Mouse (Mus musculus) naive thymus-derived CD4-positive, alpha-beta T cell, adult 2 months (primary cell): ENCODE data around the gene Dhx15.

Source experiments
- DNase-seq: peaks from one replicate; pipeline ENCODE4 v3.0.0-alpha.2; 2011; ENCODE audit warnings: low read depth

Gene Dhx15

DNA sequence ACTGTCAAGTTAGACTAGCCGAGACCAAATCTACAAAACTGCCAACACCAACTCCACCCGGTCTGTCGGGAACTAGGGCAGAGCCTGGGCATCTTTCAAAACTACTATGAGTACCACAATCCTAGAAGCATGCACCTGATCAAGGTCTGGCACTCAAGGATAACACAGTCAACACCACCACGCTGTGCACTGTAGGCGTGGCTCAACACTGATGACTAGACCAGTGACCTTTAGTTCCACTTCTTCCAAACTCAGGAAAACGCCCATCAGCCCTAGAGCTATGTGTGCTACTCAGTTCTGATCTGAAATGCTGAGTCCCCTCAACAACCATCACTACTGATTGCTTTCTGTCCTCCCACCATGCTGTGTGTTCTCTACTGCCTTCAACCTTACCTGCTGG lies 44.6 kb downstream of the Dhx15 start:
- DNase-seq: no peak

DNA sequence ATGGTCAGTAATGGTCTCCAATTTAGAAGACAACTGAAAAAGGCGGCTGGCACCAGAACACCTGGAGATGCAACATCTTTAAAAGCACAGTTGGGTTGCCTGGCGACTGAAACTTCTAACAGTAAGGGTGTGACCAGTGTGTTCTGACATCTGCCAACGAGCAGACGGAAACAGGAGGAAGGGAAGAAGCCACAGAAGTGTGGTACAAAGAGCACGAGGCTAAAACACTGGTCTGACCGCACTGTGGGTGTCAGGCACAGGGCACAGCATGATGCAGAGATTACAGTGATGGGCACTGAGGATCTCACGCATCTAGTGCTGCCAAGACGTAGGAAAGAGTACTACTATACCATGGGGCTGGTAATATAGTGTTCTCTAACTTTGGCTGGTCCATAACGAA lies 48.4 kb downstream of the Dhx15 start:
- peak; percentile 69 for DNase-seq

DNA sequence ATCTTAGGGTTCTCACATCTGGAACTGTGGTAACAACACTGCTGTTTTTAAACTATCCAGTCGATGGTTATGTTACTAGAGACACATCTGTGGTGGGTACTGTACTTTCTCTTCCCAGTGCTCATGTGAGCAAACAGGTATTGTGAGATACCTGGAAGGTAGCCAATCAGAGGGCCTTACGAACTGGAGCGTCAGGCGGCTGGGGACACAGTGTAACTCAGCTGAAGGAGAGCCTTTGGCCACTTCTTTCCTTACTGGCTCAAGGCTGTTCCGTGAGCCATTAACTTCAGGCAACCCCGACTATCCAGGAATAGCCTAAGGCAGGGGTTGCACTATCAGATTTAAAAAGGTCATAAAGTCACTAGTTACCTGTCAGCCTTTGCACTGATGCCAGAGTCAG lies 51.5 kb downstream of the Dhx15 start:
- DNase-seq: no peak

DNA sequence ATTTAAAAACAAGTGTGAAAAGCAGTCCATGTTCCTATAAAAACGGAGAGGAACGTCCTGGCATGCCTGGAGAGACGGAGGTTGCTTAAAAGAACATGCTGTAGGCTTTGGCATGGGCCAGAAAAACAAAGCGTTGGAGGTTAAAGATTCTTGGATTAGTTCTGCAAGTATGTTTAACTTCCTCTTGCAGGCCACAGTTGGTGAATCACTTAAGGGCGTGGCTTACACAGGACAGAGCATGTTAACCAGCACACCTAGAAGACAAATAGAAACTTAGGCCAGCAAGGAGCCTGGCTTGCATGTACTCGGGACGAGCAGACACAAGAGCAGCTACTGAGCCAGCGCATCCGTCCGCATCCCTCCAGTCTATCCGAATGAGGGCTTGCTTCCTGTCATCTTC lies 52.2 kb downstream of the Dhx15 start:
- DNase-seq: no peak

DNA sequence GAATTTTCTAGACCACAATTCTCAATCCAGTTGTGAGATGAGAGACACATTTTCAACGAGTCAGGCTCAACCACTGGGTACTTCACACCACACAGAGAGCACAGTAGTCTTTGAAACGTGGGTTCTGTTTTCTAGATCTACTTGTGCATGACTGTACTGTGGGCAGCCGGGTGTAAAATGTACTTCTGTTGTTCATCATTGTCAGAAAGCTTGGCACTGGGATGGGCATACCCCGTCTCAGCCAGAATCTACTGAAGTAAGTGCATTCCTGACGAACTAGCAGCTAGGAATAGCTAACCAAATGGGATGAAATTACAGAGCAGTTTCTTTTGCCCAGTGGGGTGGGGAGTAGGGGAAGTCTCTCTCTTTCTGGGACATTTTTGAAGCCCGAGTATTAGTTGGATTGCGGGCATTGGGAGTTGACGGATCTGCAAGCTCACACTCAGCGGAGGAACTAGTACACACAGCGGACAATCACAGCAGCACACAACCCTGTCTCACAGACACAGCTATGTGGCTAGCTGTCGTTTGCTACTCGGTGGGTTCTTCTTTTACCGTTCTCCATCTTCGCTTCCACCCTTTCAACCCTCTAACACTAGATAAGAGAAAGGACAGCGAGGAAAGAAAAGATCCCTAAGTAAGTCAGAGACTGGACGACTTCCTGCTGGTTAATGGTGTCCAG lies 54.7 kb downstream of the Dhx15 start:
- DNase-seq: no peak

DNA sequence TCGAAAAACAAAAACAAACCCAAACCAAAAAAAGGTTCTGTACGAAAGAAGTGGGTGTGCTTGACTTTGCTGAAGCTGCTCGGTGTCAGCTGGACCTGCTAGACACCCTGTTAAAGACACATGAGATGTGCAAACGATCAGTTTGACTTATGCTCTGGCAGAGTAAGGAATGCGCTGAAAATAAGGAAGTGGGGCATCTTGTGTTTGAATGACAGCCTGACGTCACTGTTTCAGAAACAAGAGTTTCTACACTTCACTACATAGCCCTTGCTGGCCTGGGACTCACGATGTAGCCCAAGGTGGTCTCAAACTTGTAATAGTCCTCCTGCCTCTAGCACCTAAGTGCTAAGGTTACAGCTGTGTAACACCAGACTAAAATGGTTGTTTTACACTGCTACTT lies 57.5 kb downstream of the Dhx15 start:
- no peak for DNase-seq

DNA sequence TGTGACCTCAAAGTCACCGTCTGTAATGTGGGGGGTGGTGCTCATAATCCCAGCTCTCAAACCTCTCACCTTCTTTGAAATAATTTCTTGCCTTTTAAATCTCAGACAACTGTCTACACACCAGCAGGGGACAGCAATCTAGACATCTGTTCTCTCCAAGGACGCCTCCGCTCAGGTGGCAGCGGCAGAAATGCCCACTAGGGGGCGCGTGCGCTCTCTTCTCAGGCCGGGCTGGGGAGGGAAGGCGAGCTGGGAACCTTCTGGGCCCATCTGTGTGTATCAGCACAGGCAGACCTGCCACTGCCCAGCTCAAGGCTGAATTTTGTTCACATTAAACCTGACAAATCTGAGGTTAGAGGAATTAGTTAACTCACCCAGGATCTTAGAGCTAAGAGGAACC lies 58.2 kb downstream of the Dhx15 start:
- peak; percentile 64 for DNase-seq

DNA sequence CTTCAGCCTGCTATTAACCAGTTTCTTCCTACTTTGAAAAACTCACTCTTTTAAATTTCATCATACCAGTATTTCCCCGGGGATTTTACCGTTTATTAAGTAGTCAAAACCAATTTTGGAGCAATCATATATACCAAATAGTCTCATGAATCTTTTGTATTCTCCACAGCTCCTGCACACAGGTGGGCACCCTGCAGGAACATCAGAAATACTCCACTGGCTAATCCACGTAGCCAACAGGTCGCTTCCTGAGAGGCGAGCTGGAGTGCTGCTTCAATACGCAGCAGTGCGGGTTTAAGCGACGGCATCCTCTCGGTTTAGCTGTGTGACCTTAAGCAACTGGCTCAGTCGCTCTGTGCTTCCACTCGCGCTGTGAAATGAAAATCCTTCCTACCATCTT lies 58.9 kb downstream of the Dhx15 start:
- DNase-seq: no peak

DNA sequence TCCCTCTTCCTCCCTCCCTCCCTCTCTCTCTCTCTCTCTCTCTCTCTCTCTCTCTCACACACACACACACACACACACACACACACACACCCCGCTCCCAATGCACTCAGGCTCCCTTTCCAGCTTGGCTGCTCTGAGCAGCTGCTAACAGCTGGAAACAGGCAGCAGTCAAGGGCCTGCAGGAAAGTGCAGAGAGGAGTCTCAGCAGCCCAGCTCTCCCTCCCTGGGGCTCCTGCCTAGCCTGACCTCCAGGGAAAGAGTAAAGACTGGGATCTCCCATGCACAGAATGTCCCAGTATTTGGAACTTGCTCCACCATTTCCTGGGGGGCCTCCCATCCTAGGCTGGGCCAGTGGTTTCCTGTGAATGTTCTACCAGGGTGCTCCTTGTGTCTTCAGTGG lies 59.8 kb downstream of the Dhx15 start:
- no peak for DNase-seq

DNA sequence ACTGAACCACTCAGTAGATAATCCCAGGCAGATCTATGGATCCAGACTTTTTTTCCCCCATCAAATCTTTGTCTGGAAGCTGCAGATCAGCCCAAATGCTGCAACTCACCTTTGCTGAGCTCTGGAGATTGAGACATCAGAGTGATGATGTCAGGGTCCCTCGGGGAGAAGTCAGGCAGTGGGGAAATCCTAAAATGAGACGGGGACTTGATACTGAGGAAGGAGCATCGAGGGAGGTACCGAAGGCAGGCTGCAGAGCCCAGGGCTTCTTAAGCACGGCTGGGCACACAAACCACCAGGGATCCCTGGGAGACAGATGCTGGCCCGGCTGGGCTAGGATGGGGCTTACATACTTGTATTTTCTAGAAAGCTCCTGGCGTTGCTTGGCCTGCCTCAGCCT lies 64.1 kb downstream of the Dhx15 start:
- no peak for DNase-seq

DNA sequence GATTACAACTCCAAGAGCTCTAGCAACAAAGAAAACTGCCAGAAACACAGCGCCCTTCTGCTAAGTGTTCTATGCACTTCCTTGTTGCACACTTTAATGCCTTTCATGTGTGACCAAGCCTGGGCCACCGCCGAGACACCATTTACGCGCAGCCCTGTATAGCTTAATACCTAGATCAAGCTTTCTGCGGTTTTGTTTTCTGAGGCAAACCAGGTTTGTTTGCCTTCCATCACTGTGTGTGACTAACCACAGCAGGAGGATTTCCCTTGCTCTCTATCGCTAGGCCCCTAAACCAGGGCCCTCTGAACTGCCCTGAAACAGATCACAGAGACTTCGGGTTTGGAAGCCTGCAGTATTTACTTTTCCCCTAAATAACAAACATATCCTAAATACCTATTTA lies 64.5 kb downstream of the Dhx15 start:
- DNase-seq: peak; percentile 47

DNA sequence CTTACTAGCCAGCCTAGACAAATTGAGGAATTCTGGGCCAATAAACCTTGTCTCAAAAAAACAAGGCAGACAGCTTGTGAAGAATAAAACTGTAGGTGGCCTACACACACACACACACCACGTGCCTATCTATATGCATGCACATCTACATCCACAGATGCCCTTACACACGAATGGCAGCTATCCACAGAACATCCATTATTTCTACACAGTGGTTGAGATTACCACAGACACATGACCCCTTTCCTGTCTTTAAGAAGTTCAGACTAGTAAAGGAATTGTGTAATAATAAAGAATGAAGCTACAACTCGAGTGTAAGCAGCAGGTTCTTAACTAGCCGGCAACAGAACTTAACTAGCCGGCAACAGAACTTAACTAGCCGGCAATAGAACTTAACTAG lies 68.2 kb downstream of the Dhx15 start:
- DNase-seq: no peak

DNA sequence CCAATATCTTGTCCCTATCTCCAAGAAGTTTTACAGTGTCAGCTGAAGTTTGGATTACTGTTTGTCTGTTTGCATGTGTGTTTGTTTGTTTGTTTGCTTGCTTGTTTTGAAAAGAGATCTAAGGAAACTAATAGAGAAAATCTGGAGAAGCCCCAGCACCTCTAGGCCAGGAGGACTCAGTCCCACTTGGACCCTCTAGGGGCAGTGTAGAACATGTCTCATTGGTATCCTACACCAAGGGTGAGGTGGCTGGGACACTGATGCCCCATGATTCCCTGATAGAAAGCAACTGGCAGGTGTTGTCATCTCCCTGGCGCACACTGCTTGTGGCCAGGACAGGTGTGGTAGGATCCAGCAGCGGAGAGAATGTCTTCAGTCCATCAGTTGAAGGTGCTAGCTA lies 70.5 kb downstream of the Dhx15 start:
- no peak for DNase-seq

DNA sequence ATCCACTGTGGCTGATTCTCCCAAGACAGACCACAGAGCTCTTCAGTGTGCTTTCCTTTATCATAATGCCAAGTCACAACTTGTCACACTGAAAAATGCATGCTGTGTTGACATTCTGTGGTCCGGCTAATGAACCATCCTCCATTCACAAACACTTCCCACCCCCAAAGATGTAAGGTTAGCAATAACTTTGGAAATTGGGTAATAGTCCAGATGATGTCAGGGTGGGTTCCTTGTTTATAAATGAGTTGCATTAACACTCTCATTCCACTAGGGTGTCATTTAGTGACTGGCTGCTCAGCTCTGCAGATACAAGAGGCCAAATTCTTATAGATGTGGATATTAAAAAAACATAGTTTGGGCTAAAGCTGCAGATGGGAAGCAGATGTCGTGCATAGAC lies 71.1 kb downstream of the Dhx15 start:
- no peak for DNase-seq

DNA sequence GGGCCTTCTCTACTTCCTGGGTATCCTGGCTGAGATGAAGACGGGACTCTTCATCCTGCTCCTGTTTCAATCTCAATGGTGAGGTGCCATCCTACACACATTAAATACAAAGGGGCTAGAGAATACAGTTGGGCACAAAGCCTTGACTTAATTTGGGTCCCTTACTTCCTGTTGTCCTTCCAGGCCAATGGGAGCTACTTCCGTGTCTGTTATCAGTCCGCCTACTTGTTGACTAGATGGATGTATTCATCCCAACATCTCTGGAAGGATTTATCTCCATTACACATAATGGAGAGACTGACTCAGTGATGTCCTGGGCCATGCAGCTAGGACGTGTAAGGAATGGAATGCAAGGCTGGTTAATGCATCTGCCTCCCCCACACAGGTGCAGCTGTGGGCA lies 72.5 kb downstream of the Dhx15 start:
- no peak for DNase-seq

DNA sequence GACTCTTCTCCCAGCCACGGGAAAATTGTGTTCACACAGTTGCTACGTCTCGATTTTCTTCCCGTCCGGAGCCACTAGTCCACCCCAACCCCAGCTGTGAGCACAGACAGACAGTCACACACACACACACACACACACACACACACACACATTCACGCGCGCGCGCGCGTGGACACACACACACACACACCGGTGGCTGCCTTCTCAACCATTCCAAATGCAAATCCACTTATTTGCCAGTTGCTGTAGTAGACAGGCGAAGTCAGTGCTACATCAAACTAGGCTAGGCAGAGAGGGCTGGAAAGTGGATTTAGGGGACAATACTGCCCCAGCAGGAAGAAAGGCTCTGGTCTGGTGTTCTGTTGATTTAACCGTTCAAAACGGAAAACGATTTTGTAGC lies 73.9 kb downstream of the Dhx15 start:
- no peak for DNase-seq

DNA sequence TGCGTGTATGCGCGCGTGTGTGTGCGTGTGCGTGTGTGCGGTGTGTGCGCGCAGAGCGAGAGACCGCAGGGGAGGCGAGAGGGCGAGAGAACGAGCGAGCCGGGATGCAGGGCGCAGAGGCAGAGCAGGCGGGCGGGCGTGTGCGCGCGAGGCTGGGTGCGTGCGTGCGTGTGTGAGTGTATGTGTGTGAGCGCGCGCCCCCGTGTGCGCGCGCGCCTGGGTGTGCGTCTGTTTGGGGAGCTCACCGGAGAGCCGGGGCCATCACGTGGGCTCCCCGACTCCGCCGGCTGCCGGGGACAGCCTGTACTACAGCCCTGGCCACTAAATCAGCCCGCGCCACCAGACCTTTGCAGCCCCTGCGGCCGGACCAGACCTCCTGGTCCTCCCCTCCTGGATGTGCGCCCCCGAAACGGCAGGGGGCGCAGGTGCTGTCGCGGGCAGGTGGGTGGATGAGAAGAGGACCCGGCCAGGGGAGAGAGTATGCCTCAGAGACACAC lies 74.4 kb downstream of the Dhx15 start:
- peak; percentile 60 for DNase-seq

DNA sequence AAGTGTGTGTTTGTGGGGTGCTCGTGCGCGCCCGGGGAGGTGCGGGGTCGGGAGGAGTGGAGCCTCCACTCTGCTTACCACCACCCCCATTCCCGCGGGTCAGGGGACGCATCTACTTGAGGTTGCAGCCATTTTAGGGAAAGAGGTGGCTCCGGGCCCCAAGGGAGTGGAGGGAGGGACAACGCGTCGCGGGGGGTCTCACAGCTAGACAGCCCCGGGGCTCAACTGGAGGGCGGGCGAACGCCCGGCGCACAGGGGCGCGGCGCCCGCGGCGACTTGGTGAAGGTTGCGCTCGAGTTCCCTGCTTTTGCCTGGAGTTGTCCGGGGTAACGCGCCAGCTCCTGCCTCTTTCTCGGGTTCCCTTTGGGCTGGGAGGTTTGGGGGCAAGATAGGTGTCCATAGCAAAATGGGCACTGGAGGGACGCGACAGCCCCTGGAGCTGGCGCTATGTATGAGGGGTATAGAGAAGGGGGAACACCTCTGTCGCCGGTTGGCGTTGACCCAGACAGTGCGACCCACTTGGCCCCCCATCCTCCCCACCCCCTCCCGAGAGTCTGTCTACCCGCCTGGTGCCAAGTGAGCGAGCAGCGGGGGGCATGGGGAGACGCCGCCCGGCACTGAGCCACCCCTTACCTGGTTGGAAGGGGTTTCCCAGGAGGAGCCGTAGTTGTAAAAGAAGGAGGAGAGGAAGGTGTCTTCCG lies 75.4 kb downstream of the Dhx15 start:
- no peak for DNase-seq

DNA sequence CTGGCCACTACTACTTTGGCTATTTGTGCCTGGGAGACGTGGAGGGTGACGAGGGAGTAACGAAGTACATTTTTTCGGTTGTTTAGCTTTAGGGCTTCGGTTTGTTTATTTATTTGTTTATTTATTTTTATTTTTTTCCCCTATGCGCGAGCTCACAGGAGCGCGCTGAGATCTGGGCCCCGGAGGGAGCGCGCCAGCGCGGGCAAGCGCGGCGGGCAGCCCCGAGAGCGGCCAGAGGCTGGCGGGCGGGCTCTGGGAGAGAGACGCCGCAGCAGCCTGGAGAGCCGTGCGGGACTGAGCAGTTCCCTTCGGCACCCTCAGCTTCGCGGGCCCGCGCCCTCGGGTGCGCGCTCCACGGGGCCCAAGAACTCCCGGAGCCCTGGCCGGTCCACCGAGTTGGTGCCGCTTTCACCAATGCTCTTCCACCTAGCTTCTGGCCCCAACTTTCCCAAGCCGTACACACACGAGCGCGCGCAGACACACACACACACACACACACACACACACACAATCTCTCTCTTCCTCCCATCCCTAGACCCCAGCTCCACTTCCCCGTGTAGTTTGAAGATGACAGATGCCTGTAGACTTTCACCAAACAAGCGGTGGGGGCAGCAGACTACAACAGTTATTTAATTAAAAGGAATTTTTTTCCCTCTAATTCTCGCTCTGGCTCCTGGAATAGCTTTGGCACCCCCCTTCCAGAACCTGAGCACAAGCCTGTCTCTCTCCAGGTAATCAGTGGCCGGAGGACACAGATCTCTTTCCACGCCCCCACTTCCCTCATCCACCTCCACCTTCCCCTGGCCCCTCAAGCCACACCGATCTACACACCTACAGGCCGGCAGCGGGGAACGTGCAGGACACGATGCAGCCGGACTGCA lies 76.2 kb downstream of the Dhx15 start:
- DNase-seq: no peak

DNA sequence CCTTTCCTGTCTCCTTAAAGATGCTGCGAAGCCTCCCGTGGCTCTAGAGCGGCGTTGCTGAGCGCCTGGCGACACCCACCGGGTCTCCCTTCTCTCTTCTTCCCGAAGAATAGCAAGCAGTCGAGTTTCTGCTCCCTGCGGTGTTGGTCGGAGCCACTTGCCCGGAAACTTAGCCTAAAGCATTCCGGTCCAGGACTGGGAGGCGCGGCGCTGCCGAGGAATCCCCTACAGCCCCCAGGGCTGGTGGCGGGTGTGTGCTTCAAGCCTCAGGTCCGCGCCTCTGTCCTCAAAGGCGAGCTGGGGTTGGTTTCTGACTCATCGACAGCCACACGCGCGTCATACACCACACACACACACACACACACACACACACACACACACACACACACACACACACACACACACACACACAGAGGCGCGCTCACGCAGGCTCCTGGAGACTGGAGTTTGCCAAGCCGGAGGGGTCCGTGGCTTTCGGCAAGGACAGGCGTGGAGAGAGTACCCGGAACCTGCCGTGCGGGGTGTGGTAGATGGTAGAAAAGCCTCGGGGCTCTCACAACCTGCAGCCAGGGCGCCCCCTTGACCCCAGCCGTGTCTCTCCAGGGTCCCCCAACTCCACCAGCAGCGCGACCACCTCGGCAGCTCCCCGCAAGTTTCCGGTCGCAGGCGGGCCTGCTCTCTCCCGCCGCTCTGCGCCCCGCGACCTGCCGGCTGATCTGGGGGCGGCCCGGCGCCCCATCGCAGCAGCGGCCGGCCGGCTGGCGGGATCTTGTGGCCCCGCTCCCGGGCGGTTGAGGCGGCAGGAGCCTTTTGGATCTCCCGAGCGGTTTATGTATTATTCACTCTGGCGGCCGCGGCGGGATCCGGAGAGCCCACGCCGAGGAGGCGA lies 77.1 kb downstream of the Dhx15 start:
- DNase-seq: peak; percentile 22

DNA sequence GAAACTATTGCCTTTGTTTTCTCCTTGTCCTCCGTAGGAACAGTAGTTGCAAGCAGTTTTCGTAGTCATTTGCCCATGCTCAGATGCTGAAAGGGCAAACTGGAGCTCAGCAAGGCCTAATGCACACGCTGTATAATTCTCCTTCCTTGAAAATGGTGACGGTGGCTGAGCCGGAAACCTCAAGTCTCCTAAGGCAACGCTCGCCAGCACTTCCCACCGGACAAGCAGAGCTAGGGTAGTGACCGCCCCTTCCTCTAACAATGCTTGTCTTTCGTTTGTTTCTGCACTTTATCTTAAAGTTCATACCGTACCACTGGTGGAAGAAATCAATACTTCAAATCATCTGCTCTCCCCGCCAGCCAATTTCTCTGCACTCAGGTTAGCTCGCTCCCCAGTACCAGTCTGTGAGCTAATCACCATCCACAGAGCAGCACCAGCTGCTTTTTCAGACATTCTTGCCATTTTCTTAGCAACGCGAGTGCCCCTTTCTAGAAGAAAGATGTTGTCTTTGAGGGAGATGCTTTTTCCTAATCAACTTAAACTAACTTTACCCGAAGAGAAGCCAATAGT lies 78.0 kb downstream of the Dhx15 start:
- DNase-seq: no peak
